Mouse (Mus musculus): ENCODE data around the gene Gucy2g.

- no peak for TF ChIP-seq CTCF (IDR thresholded peaks at IDR 0.05; ENCODE audit: low read depth)
- TF ChIP-seq EP300 (IDR thresholded peaks at IDR 0.05; ENCODE audit: low read depth) = no peak
Observed at GRCm38 (mm10) chr19:55276770-55277169, 35.7 kb upstream of the Gucy2g start.
